Mouse (Mus musculus) MEL-GATA-1-ER (cell line): ENCODE results near the gene Phf6.
A peak's percentile ranks its signal among the peaks of the same experiment; 100 is the strongest.
"Not testable (repeated sequence)": the region's sequence is repeated elsewhere in the genome, so short reads cannot be mapped to it uniquely, and the experiment has no call there.

ENCODE experiments used
- DNase-seq: peaks from one replicate; pipeline ENCODE4 v3.0.0-alpha.2; 2012; ENCODE audit warnings: low read depth; ENCODE audit errors: extremely low read depth

Phf6 gene

DNA sequence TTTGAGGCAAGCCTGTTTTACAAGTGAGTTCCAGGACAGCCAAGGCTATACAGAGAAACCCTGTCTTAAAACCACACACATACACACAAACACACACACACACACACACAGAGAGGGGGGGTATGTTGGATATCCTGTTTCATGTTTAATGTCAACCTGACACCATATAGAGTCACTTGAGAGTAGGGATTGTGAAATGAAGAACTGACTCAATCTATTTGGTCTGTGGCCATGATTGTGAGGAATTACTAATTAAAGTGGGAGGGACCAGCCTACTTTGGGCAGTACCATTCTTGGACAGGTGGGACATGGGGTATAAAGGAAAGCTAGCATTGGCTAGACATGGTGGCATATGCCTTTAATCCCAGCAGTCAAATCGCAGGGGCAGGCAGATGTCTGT is 60.6 kb downstream of the Phf6 start:
- no peak for DNase-seq

DNA sequence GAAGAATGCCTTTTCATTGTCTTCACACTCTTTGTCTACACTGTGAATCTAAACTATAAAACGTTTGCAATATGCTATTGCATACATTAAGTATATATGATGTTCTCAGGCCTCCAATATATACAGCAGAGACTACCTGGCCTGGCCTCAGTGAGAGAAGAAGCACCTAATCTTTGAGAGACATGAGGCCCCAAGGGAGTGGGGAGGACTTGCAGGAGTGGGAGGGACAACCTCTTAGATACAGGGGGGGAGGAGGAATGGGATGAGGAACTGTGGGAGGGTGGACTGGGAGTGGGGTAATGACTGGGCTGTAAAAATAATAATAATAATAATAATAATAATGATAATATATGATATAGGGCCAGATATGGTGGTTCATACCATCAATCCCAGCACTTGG is 66.5 kb downstream of the Phf6 start:
- no peak for DNase-seq

DNA sequence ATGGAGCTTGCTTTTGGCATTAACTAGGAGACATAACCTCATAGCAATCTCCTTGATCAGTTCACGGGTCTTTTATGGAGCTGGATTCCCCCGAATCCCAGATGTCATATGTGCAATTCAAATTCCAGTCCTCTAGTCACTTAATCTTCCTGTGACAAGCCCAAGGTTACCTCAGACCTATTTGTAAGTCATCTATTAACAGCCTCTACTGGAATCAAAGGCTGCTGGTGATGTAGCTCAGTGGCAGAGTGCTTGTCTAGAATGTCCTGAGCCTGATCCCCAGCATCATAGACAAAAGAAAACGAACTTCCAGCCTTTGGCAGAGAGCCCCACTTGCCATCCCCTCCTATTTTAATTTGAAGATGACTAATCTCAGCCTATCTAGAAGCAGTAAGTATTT is 69.3 kb downstream of the Phf6 start:
- DNase-seq = no peak

DNA sequence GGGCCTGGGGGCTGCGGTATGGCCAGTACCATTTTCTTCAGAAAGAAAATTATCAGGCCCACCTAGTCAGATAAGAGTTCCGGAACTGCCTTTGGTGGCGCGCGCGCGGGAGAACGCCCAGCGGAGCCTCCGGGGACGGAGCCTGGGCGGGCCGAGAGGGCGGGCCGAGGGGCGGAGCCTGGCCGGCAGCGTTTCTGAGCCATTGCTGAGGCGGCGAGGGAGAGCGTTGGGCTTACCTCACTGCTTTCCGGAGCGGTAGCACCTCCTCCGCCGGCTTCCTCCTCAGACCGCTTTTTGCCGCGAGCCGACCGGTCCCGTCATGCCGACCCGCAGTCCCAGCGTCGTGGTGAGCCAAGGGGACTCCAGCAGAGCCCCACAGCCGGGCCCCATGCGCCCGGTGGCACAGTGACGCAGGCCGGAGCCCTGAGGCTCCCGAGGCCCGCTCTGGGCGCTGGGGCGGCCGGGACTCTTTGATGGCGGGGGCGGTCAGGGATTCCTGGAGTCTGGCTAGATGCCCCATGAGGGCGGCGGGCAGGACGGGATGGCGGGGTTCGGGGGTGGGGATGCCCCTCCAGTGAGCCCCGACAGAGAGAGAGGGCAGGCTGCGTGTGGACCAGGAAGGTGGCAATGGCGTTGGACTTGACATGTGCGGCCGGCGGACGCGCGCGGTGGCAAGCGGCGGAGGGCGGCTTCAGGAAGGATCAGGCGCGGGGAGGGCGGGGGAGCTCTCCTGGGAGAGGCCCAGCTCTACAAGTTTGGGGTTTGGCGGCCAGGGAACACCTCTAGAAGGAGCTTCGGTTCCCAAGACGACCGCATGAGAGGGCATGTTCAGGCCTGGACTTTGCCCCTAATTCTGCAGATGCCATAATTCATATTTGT is 76.1 kb downstream of the Phf6 start, which contains the start of gene Hprt:
Hprt (plus strand) TSS at position 233 of the 879 bp plus-strand sequence.
- DNase-seq = peak; percentile 56

DNA sequence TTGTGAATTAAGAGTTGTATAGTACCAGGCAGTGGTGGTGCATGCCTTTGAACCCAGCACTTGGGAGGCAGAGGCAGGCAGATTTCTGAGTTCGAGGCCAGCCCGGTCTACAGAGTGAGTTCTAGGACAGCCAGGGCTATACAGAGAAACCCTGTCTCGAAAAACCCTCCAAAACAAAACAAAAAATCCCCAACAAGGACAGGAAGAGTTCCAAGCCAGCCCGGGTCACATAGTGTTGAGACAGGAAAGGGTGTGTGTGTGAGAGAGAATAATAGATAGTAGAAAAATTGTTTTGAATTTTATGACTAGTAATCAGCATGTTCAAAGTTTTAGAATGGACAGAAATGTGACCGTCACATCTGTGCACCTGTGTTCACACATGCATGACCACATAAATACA is 82.7 kb downstream of the Phf6 start:
- DNase-seq = not testable (repeated sequence)

DNA sequence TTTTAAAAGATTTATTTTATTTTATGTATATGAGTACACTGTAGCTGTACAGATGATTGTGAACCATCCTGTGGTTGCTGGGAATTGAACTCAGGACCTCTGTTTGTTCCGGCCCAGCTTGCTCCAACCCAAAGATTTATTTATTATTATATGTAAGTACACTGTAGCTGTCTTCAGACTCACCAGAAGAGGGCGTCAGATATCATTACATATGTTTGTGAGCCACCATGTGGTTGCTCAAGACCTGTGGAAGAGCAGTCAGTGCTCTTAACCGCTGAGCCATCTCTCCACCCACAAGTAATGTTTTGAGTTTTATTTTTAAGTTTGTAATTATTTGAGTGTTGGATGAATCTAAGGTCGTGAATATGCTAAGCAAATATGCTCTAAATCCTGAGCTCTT is 92.8 kb downstream of the Phf6 start:
- DNase-seq = not testable (repeated sequence)

DNA sequence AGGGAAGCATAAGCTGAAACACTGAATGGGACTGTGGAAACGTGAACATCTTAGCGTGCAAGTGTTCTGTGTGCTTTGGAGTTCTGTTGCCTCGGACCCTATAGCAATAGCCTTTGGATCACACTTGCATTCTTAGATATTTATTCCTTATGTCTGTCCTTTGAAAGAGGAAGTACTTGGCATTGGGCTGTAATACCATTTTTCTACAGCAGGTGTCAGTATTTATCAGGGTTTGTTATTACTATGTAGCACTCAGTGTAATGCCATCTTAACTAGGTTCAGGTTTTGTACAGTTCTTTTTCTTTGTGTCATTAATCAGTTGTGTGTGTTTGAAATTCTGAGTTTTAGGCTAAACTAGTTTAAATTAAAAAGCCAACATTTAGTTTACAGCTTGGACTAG is 94.0 kb downstream of the Phf6 start:
- peak; percentile 73 for DNase-seq
